Mouse (Mus musculus) skeletal muscle tissue, adult 2 months (tissue): ENCODE data around the gene Myb.
"Not testable (repeated sequence)": the region's sequence is repeated elsewhere in the genome, so short reads cannot be mapped to it uniquely, and the experiment has no call there.

Source experiments
- DNase-seq: peaks from one replicate; pipeline ENCODE4 v3.0.0-alpha.2; 2012; ENCODE audit warnings: low read depth, low spot score

Myb gene

GRCm38 (mm10) chr10:21168466-21168865, 7.7 kb upstream of the Myb start:
- no peak for DNase-seq

DNA sequence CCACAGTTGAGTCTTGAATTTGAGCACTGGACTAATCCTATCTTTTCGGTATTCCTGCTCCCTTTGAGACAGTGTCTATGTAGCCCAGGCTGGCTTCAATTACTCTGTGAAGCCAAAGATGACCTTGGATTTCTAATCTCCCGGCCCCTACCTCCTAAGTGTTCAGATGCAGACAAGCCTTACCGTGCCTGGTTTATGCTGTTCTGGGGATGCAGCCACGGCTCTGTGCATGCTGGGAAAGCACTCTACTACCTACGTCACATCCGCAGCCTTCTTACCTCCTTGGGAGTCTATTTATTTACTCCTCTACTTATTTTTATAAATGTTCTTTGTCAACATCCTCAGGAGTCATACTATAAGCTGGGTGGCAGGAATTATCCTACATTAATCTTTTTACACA, 7.1 kb upstream of the Myb start:
- DNase-seq, result no peak

- DNase-seq, result no peak
These were observed 6.4 kb upstream of the Myb start for GRCm38 (mm10) chr10:21167165-21167564.

- DNase-seq, result no peak
These were observed 4.6 kb upstream of the Myb start for GRCm38 (mm10) chr10:21165411-21165810.

GRCm38 (mm10) chr10:21162124-21162523, 1.3 kb upstream of the Myb start:
- DNase-seq, result no peak

DNA sequence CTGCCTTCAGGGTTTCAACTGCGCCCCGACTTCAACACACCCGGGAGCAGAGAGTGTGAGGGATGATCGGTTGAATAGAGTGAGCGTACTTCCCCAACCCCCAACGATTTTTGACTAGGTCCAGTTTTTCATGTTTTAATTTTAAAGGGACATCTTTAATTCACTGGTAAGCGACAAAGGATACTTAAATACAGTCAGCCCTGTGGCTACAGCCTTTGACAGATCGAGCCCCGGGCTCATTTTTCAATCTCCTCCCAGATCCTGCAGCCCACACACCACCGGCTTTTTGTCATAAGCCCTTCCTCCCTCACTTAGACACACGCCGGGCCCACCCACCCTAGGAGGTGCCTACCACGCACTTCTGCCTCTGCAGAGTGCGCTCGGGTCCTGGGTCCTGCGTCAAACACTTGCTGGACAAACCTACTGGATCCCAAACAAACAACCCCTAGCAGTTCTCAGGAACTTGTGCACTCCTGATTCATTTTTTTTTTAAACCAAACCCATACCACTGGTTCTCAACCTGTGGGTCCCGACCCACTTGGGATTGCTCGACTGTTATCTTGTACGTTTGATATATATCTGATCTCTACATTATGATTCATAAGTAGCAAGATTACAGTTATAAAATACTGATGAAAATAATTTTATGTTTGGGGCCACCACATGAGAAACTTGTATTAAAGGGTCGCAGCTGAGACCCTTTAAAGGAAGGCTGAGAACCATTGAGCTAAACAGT, 743 bp upstream of the Myb start:
- DNase-seq, result no peak

- no peak for DNase-seq
These were observed 938 bp downstream of the Myb start for GRCm38 (mm10) chr10:21159697-21160394.

- DNase-seq, result no peak
These were observed 1.8 kb downstream of the Myb start for GRCm38 (mm10) chr10:21158918-21159443.

GRCm38 (mm10) chr10:21158111-21158917, 2.5 kb downstream of the Myb start:
- no peak for DNase-seq

DNA sequence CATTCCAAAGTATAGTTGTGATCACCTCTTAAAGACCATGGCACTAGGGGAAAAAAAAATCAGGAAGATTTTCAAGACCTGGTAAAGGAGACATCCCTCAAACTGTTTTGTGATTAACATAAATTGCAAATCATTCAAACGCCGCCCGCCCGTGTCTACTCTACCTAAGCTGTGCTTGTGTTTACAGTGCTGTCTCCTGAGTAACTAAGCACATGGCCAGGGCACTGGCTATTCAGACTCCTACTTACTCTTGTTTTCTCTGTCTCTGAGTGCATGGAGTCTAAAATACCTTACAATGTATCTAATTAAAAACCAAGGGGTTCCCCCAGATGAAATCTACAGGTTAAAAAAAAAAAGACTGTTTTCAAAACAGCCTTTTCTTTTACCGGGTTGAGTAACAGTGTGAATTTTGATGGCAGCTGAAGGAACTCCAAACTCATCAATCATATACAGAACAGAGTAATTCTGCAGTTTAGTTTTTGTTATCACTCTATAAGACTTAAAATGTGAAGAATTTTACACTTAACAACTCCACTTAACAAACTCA, 3.8 kb downstream of the Myb start:
- no peak for DNase-seq

- no peak for DNase-seq
These were observed 4.4 kb downstream of the Myb start for GRCm38 (mm10) chr10:21156416-21156815.

- DNase-seq, result no peak
These were observed 5.9 kb downstream of the Myb start for GRCm38 (mm10) chr10:21154927-21155326.

GRCm38 (mm10) chr10:21153433-21153832, 7.4 kb downstream of the Myb start:
- no peak for DNase-seq

DNA sequence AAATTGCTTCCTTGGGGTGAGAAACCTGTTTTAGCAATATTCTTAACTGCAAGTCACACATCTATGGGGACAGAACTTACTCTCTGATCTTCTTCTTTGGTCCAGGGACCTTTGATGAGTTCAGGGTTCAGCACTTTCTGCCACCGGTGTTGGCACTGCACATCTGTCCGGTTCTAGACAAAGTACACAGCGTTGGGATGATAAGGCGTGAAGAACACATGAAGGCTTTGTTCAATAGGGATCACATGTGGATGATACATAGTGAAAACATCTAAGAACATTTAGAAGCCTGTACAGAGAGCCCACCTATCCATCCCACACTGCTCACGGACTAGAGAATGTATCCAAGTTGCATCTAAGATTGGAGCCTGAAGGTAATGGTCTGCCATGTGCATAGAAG, 8.0 kb downstream of the Myb start:
- no peak for DNase-seq

DNA sequence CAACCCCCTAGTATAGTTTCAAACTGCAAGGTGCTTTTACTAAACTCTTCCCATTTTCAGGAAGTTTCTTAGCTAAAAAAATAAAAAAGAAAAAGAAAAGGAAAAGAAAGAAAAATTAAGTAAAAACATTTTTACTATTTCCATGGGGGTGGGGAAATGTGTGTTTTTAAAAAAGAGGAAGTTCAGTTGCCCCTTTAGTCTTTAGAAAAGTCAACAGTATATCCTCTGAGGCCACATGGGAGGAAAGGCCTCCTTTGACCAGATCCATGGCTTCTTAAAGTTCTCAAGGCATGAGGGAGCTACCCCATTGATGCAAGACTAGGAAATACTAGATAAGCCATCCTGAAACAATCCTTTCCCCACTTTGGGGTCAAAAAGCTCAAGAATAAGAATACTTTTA, 9.5 kb downstream of the Myb start:
- no peak for DNase-seq

DNA sequence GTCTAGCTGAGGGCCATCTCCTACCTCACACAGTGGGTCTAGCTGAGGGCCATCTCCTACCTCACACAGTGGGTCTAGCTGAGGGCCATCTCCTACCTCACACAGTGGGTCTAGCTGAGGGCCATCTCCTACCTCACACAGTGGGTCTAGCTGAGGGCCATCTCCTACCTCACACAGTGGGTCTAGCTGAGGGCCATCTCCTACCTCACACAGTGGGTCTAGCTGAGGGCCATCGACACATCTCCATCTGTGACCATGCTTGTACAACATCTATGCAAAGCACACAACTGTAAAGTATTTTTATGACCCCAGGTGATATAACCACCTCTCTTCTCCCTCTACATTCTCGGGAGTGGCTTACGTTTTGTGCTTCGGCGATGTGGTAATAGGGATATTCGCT, 10.8 kb downstream of the Myb start:
- not testable (repeated sequence) for DNase-seq

- DNase-seq, result no peak
These were observed 14.1 kb downstream of the Myb start for GRCm38 (mm10) chr10:21146719-21147118.

- DNase-seq, result no peak
These were observed 14.5 kb downstream of the Myb start for GRCm38 (mm10) chr10:21146263-21146662.

GRCm38 (mm10) chr10:21144627-21145504, 15.9 kb downstream of the Myb start:
- DNase-seq, result no peak

DNA sequence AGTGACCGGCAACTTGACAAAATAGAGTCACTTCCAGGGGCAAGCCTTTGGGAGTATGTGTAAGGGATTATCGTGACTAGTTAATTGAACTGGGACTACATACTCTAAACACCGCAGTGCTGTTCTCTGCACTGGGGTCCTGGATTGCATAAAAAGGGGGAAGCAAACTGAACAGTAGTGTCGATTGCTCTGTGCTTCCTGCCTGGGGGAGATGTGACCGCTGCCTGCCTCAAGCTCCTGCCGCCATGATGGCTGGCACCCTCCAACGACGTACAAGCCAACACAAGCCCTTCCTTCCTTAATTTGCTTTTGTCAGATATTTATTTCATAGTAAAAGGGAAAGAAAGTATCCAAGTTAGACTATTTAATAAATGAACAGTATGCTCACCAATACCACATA, 25.5 kb downstream of the Myb start:
- no peak for DNase-seq

DNA sequence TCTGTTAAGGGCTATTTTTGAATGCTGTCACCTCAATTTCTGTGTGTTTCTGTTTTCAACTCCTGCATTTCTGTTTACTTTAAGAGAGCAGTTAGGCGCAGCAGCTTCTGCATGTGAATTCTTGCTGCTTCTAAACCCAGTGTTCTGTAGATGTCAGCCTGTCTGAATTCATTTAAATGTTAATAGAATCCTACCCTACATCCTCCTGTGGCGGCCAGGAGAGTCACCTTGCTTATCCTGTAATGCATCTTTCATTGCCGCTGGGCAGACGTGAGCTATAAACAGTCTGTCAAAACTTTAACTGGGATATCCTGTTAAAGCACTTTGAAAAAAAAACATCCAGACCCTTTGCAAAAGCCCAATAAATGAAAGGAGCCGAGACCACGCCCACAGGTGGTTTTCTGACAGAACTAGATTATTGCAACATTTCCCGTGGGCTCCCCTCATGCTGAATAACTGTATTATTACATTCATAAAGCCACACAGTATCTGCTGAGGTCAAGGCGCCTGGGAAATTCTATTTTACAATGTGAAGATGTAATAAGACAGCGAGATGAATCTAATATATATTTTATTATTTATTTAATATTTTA, 29.8 kb downstream of the Myb start:
- no peak for DNase-seq
